Mouse (Mus musculus) MEL (cell line): ENCODE measurements around the gene Rslcan18.

Experiments
- CTCF ChIP-seq, 3 experiments: IDR thresholded peaks in 2 of 3; conservative IDR thresholded peaks in 1 of 3; 2 replicates each; pipeline ENCODE4 v1.5.1; 2011 to 2012; ENCODE audit warnings: low read length in 3 of 3, low read depth in 2 of 3, mild to moderate bottlenecking in 2 of 3, improper control_type of control experiment in 1 of 3, inconsistent platforms in 1 of 3, mixed read lengths in 1 of 3, moderate library complexity in 1 of 3; ENCODE audit not compliant: control insufficient read depth in 1 of 3, insufficient read depth in 1 of 3, poor library complexity in 1 of 3, severe bottlenecking in 1 of 3
- EP300 ChIP-seq, 2 experiments: IDR thresholded peaks; 2 replicates each; pipeline ENCODE4 v1.6.1; 2011; ENCODE audit warnings: improper control_type of control experiment in 2 of 2, low read length in 2 of 2, low read depth in 1 of 2, mild to moderate bottlenecking in 1 of 2
- GABPA ChIP-seq: IDR thresholded peaks from 2 replicates; pipeline ENCODE4 v1.6.1; 2012; ENCODE audit warnings: low read depth, mild to moderate bottlenecking, inconsistent platforms, low read length, improper control_type of control experiment, moderate library complexity
- MXI1 ChIP-seq: IDR thresholded peaks from 2 replicates; pipeline ENCODE4 v1.6.1; 2011; ENCODE audit warnings: mild to moderate bottlenecking, low read depth, low read length, improper control_type of control experiment
- POLR2A ChIP-seq, 2 experiments: IDR thresholded peaks; 2 replicates each; pipeline ENCODE4 v1.6.1; 2011 to 2012; ENCODE audit warnings: low read length in 2 of 2, mild to moderate bottlenecking in 2 of 2, control low read depth in 1 of 2, improper control_type of control experiment in 1 of 2, low read depth in 1 of 2, moderate library complexity in 1 of 2; ENCODE audit not compliant: control insufficient read depth in 1 of 2, insufficient read depth in 1 of 2, poor library complexity in 1 of 2
- ZMIZ1 ChIP-seq: IDR thresholded peaks from 2 replicates; pipeline ENCODE4 v1.6.1; 2012; ENCODE audit warnings: low read depth, mild to moderate bottlenecking, inconsistent platforms, low read length, improper control_type of control experiment, moderate library complexity

DNA sequence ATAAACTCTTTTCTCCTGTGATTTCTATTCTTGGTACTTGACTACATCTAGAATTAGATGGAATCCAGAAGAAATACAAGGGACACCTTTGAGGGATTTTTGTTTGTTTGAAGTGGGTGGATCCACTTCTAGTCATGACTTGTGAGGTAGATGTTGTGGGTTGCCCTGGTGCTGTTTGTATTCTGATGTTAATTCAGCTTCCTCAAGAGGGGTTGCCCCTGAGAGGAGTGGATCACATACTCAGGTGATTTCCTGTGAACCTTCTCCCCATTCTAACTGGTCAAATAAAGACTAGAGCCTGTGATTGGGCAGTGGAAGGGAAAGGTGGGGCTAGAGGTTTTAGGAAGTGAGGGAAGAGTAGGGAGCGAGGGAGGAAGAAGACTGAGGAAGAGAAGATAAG lies 34.1 kb downstream of the Rslcan18 start:
- no peak for TF ChIP-seq ZMIZ1
- no peak for TF ChIP-seq POLR2A (IDR thresholded peaks at IDR 0.05; ENCODE audit: control insufficient read depth in 1 of 2, insufficient read depth in 1 of 2, low read depth in 1 of 2, low read length in 2 of 2, poor library complexity in 1 of 2)
- TF ChIP-seq CTCF (IDR thresholded peaks at IDR 0.05 in 2 of 3, conservative IDR thresholded peaks at IDR 0.05 in 1 of 3; ENCODE audit: control insufficient read depth in 1 of 3, insufficient read depth in 1 of 3, low read depth in 2 of 3, low read length in 3 of 3, poor library complexity in 1 of 3, severe bottlenecking in 1 of 3), result no peak
- TF ChIP-seq MXI1, result no peak
- no peak for TF ChIP-seq GABPA
- no peak for TF ChIP-seq EP300 (IDR thresholded peaks at IDR 0.05; ENCODE audit: low read depth in 1 of 2, low read length in 2 of 2)
